Mouse (Mus musculus) left cerebral cortex, postnatal 10 days (tissue): ENCODE measurements around the gene Tor3a. TPM values are rescaled to one million over a fixed set of nuclear protein-coding genes. Genes with fewer than 3 reads are reported as not detected.

Experiments
- DNase-seq, 2 experiments: peaks; one replicate each; pipeline ENCODE4 v3.0.0; 2021 to 2022; ENCODE audit warnings: low spot score in 2 of 2, mixed read lengths in 1 of 2; ENCODE audit errors: extremely low spot score in 1 of 2
- intact Hi-C: fragments of 180-260 bp; cut with DNase I; formaldehyde crosslinking; loops from one replicate; pipeline ENCODE4 v1.15.1; 2025
- total RNA-seq, 2 experiments: library from RNA; stranded (reverse); gene quantifications; 2 replicates each; pipeline ENCODE4 v1.2.3; 2021

The Tor3a gene
- total RNA-seq, 2 experiments from 2014 or later, result 4.1 to 5.0 TPM

- no peak for DNase-seq
- intact Hi-C loops, result no loop called here
These were observed 29.2 kb downstream of the Tor3a start for GRCm38 (mm10) chr1:156644780-156645523.

GRCm38 (mm10) chr1:156644061-156644460 lies 30.1 kb downstream of the Tor3a start:
- no peak for DNase-seq
- intact Hi-C loops, result no loop called here

- intact Hi-C loops, result no loop called here
These were observed 31.3 kb downstream of the Tor3a start for GRCm38 (mm10) chr1:156642813-156643212.

GRCm38 (mm10) chr1:156641808-156642207 lies 32.3 kb downstream of the Tor3a start:
- intact Hi-C loops, result no loop called here

More at GRCm38 (mm10) chr1:156642813-156643212, 31.3 kb downstream of the Tor3a start:
- no peak for DNase-seq

GRCm38 (mm10) chr1:156640577-156640976 lies 33.6 kb downstream of the Tor3a start:
- DNase-seq, result no peak
- intact Hi-C loops, result no loop called here

More at GRCm38 (mm10) chr1:156641808-156642207, 32.3 kb downstream of the Tor3a start:
- DNase-seq, result no peak

GRCm38 (mm10) chr1:156639455-156639854 lies 34.7 kb downstream of the Tor3a start:
- intact Hi-C loops, result loop anchor here (10.0 kb wide), 1 partner anchor 215 kb away; the partner anchor contains the start of gene Axdnd1

GRCm38 (mm10) chr1:156635148-156635547 lies 39.0 kb downstream of the Tor3a start:
- no peak for DNase-seq
- intact Hi-C loops, result loop anchor here (10.0 kb wide), 1 partner anchor 210 kb away; the partner anchor contains the start of gene Axdnd1

More at GRCm38 (mm10) chr1:156639455-156639854, 34.7 kb downstream of the Tor3a start:
- no peak for DNase-seq

GRCm38 (mm10) chr1:156633095-156633494 lies 41.1 kb downstream of the Tor3a start:
- no peak for DNase-seq

GRCm38 (mm10) chr1:156630965-156631364 lies 43.2 kb downstream of the Tor3a start:
- no peak for DNase-seq
- intact Hi-C loops, result loop anchor here (5.0 to 10.0 kb wide), 3 partner anchors 49 to 206 kb away; partner anchors contain the start of genes Abl2 and Axdnd1

More at GRCm38 (mm10) chr1:156633095-156633494, 41.1 kb downstream of the Tor3a start:
- intact Hi-C loops, result loop anchor here (5.0 to 10.0 kb wide), 3 partner anchors 51 to 208 kb away; partner anchors contain the start of genes Abl2 and Axdnd1

- intact Hi-C loops, result loop anchor here (5.0 to 10.0 kb wide), 3 partner anchors 48 to 205 kb away; partner anchors contain the start of genes Abl2 and Axdnd1
- no peak for DNase-seq
These were observed 44.2 kb downstream of the Tor3a start for GRCm38 (mm10) chr1:156629984-156630383.

- intact Hi-C loops, result no loop called here
- no peak for DNase-seq
These were observed 47.4 kb downstream of the Tor3a start for GRCm38 (mm10) chr1:156626729-156627128.

- intact Hi-C loops, result no loop called here
- no peak for DNase-seq
These were observed 49.9 kb downstream of the Tor3a start for GRCm38 (mm10) chr1:156624231-156624630.

- no peak for DNase-seq
- intact Hi-C loops, result no loop called here
These were observed 53.2 kb downstream of the Tor3a start for GRCm38 (mm10) chr1:156620951-156621350.

- DNase-seq, result no peak
- intact Hi-C loops, result no loop called here
These were observed 53.8 kb downstream of the Tor3a start for GRCm38 (mm10) chr1:156620292-156620909.

- no peak for DNase-seq
- intact Hi-C loops, result no loop called here
These were observed 56.3 kb downstream of the Tor3a start for GRCm38 (mm10) chr1:156617811-156618210.

- intact Hi-C loops, result no loop called here
These were observed 57.1 kb downstream of the Tor3a start for GRCm38 (mm10) chr1:156616989-156617598.

GRCm38 (mm10) chr1:156615381-156616133 lies 58.6 kb downstream of the Tor3a start:
- intact Hi-C loops, result no loop called here
- peak in 1 of 2 experiments; percentile 82 for DNase-seq

More at GRCm38 (mm10) chr1:156616989-156617598, 57.1 kb downstream of the Tor3a start:
- DNase-seq, result no peak

- no peak for DNase-seq
- intact Hi-C loops, result no loop called here
These were observed 59.4 kb downstream of the Tor3a start for GRCm38 (mm10) chr1:156614710-156615109.
